Mouse (Mus musculus) neural tube, embryonic 12.5 days (tissue): ENCODE results near the gene Chpf. TPM values are rescaled to one million over a fixed set of nuclear protein-coding genes. Genes with fewer than 3 reads are reported as not detected.
A peak's percentile ranks its signal among the peaks of the same experiment; 100 is the strongest.

ENCODE experiments used
- ATAC-seq: fragments of 200-750 bp; cut with Nextera tagmentation; 2 replicates; pipeline ENCODE4 v1.8.0; 2017; ENCODE audit warnings: low read depth, mild to moderate bottlenecking, moderate TSS enrichment, moderate library complexity; ENCODE audit not compliant: low FRiP score
- H3K27ac ChIP-seq: fragments of 300-500 bp; sonication (generic); 2 replicates; pipeline ENCODE4 v1.5.1; 2016
- H3K27me3 ChIP-seq: fragments of 300-500 bp; sonication (generic); replicated peaks from 2 replicates; pipeline ENCODE4 v1.6.1; 2016; ENCODE audit warnings: mild to moderate bottlenecking
- H3K36me3 ChIP-seq: fragments of 300-500 bp; sonication (generic); 2 replicates; pipeline ENCODE4 v1.6.1; 2016; ENCODE audit warnings: mild to moderate bottlenecking
- H3K4me1 ChIP-seq: fragments of 300-500 bp; sonication (generic); 2 replicates; pipeline ENCODE4 v1.6.1; 2016
- H3K4me2 ChIP-seq: fragments of 300-500 bp; sonication (generic); replicated peaks from 2 replicates; pipeline ENCODE4 v1.6.1; 2016; ENCODE audit warnings: mild to moderate bottlenecking
- H3K4me3 ChIP-seq: fragments of 300-500 bp; sonication (generic); 2 replicates; pipeline ENCODE4 v1.5.1; 2016
- H3K9ac ChIP-seq: fragments of 300-500 bp; sonication (generic); 2 replicates; pipeline ENCODE4 v1.6.1; 2016; ENCODE audit warnings: mild to moderate bottlenecking
- H3K9me3 ChIP-seq: fragments of 300-500 bp; sonication (generic); 2 replicates; pipeline ENCODE4 v1.6.1; 2016; ENCODE audit warnings: mild to moderate bottlenecking
- WGBS: fragments of 180-500 bp; shearing (Covaris S2); methylation state at CpG from one replicate; pipeline ENCODE4 v1.1.7; 2016; 5-methylcytosine and 5-hydroxymethylcytosine counted together
- polyA plus RNA-seq: library from polyadenylated mRNA; unstranded; fragments of >200 nt; fragmentation: Nextera tagmentation; extraction: Ambion mirVana; gene quantifications from 2 replicates; pipeline ENCODE4 v1.2.1, GENCODE M21; 2016

The Chpf gene
- polyA plus RNA-seq, 1 experiment from 2014 or later: 43.6 TPM

DNA sequence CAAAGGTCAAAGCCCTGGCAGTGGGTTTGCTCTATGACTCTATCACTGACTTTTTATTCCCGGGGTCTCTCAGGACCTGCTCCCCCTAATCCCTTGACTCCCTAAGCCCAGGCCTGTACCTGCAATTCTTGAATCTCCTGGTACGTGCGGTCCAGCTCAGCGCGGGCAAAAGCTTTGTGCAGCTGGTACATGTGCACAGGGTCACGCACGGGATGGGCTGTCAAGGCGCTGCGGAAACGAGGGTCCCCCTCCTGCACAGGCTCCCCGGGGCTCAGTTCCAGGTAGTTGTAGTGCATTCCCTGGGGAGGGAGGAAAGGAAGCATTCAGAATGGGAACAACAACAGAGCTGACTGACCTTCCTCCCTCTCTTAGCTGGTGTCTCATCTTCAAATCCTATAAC lies 2.7 kb downstream of the Chpf start:
- no peak overlapping the region for H3K9ac ChIP-seq
- 97% methylated on average over 11 of the region's 11 CpGs for WGBS
- H3K27me3 ChIP-seq: no peaks in the 10 kb centered on the region; the same call in 1 of the 2 replicates
- no peak for ATAC-seq
- H3K4me2 ChIP-seq: no peak overlapping the region
- H3K36me3 ChIP-seq: peaks cover 50% of the 10 kb centered on the region
- peaks cover 36% of the 10 kb centered on the region for H3K4me1 ChIP-seq
- no peak overlapping the region for H3K27ac ChIP-seq
- no peak overlapping the region for H3K4me3 ChIP-seq
- H3K9me3 ChIP-seq: no peaks in the 10 kb centered on the region

DNA sequence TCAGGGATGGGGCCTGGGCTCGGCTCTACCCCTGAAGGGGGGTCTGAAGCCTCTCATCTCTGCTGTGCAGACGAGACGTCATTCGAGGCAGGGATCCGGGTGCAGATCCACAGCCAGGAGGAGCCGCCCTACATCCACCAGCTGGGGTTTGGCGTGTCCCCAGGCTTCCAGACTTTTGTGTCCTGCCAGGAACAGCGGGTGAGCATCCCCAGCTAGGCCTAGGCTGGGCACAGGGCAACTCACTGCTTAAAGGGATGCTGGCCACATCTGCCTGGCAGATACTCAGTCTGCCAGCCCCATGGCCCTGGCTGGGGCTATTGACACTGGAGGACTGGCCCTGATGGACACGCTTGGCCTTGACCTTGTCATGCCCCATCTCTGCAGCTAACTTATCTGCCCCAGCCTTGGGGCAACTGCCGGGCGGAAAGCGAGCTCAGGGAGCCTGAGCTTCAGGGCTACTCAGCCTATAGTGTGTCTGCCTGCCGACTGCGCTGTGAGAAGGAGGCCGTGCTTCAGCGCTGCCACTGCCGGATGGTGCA lies 9.8 kb downstream of the Chpf start:
- no peak overlapping the region for H3K27ac ChIP-seq
- no peak overlapping the region for H3K9ac ChIP-seq
- peaks cover 9% of the 10 kb centered on the region for H3K4me1 ChIP-seq
- H3K9me3 ChIP-seq: no peaks in the 10 kb centered on the region
- H3K36me3 ChIP-seq: peaks cover 26% of the 10 kb centered on the region
- WGBS: 79% methylated on average over 17 of the region's 17 CpGs
- H3K27me3 ChIP-seq: 0 out of 2 replicates have a peak, but pooled peaks cover 10% of the 10 kb centered on the region
- H3K4me2 ChIP-seq: no peak overlapping the region
- no peak for ATAC-seq
- H3K4me3 ChIP-seq: no peak overlapping the region

- 8% methylated on average over 14 of the region's 14 CpGs for WGBS
- Histone ChIP-seq H3K27ac (no peak overlapping the region), H3K4me2 (no peak overlapping the region)
Observed at GRCm38 (mm10) chr1:75467215-75467927, 11.7 kb downstream of the Chpf start.

GRCm38 (mm10) chr1:75463652-75464204 lies 15.4 kb downstream of the Chpf start:
- no peak overlapping the region for H3K27ac ChIP-seq
- no peaks in the 10 kb centered on the region for H3K9me3 ChIP-seq
- peaks cover 32% of the 10 kb centered on the region for H3K4me1 ChIP-seq
- H3K9ac ChIP-seq: 0 out of 2 replicates have a peak overlapping the region, but pooled peaks have one; percentile 14
- 84% methylated on average over 5 of the region's 5 CpGs for WGBS
- H3K36me3 ChIP-seq: no peaks in the 10 kb centered on the region
- no peak for ATAC-seq
- H3K27me3 ChIP-seq: 0 out of 2 replicates have a peak, but pooled peaks cover 3% of the 10 kb centered on the region
- H3K4me3 ChIP-seq: no peak overlapping the region
- H3K4me2 ChIP-seq: no peak overlapping the region

More at GRCm38 (mm10) chr1:75467215-75467927, 11.7 kb downstream of the Chpf start:
- H3K36me3 ChIP-seq: peaks cover 6% of the 10 kb centered on the region; the same call in 1 of the 2 replicates
- H3K4me1 ChIP-seq: peaks cover 22% of the 10 kb centered on the region
- ATAC-seq: peak; percentile 57
- 0 out of 2 replicates have a peak, but pooled peaks cover 10% of the 10 kb centered on the region for H3K27me3 ChIP-seq
- no peak overlapping the region for H3K4me3 ChIP-seq
- no peak overlapping the region for H3K9ac ChIP-seq
- H3K9me3 ChIP-seq: no peaks in the 10 kb centered on the region

- no peak for ATAC-seq
- WGBS: 11% methylated on average over 1 of the region's 1 CpGs
- no peak overlapping the region for H3K4me3 ChIP-seq
- peaks cover 42% of the 10 kb centered on the region for H3K4me1 ChIP-seq
- H3K4me2 ChIP-seq: no peak overlapping the region
- no peaks in the 10 kb centered on the region for H3K36me3 ChIP-seq
- H3K9me3 ChIP-seq: no peaks in the 10 kb centered on the region
- 0 out of 2 replicates have a peak, but pooled peaks cover 3% of the 10 kb centered on the region for H3K27me3 ChIP-seq
- H3K9ac ChIP-seq: no peak overlapping the region
- no peak overlapping the region for H3K27ac ChIP-seq
Observed at GRCm38 (mm10) chr1:75462636-75463035, 16.5 kb downstream of the Chpf start.

DNA sequence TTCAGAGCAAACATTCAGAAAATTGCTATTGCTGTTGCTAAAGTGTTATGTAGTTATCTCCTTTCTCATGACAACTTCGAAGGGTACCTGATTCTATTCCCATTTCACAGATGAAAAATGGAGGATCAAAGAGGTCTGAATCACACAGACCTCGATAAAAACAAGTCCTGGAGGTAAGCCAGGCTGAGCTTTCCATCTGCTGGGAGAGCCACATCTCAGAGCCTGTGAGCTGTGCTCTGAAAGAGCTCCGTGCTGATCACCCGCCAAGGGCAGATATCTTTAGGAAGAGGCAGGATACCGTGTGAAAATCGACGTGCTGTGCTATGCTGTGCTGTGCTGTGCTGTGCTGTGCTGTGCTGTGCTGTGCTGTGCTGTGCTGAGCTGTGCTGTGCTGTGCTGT lies 18.8 kb downstream of the Chpf start:
- Histone ChIP-seq H3K27me3 (0 out of 2 replicates have a peak, but pooled peaks cover 3% of the 10 kb centered on the region), H3K27ac (no peak overlapping the region), H3K4me2 (no peak overlapping the region), H3K9me3 (no peaks in the 10 kb centered on the region), H3K36me3 (no peaks in the 10 kb centered on the region), H3K4me1 (peaks cover 64% of the 10 kb centered on the region), H3K4me3 (no peak overlapping the region), H3K9ac (no peak overlapping the region)
- no peak for ATAC-seq
- 87% methylated on average over 7 of the region's 7 CpGs for WGBS

- Histone ChIP-seq H3K9me3 (no peaks in the 10 kb centered on the region), H3K36me3 (no peaks in the 10 kb centered on the region), H3K9ac (peak overlapping the region; percentile 49), H3K4me1 (peaks cover 64% of the 10 kb centered on the region), H3K27me3 (peaks cover 8% of the 10 kb centered on the region; the same call in 1 of the 2 replicates), H3K4me2 (peak overlapping the region; percentile 63), H3K27ac (peak overlapping the region; percentile 79), H3K4me3 (peak overlapping the region; percentile 19)
- 19% methylated on average over 23 of the region's 23 CpGs for WGBS
- no peak for ATAC-seq
Observed at GRCm38 (mm10) chr1:75458789-75459684, 20.1 kb downstream of the Chpf start.

DNA sequence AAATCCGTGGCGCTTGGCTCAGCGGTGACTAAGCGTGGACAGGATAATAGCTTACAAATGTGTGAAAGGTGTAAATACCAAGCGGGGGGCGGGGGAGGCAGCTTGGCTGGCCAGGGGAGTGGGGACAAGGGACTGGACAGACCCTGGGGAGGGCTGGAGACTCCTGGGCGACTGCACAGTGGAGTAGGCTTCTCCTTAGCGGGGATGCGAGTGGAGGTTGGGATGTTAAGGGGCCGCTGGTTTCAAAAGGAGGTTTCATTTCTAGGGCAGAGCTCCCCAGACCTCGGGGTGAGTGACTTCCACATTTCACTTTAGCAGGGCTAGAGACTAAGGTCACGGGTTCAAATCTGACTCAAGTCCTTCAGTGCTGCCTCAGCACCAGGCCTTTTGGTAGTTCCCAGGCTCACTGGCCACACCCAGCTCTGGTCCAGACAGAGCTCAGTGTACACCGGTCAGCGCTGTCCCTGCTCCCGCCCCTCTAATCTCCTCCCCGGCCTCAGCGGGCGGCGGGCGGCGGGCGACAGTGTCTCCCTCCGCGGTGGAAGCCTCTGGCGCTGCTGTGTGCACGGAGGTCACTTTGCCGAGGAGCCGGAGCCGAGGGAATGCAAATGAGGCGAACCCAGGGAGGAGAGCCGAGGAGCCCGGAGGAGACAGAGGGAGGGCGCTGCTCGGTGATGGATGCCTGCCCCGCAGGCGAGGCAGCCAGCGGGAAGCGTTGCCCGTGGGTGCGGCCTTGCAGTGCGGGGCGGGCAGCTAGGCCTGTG lies 20.9 kb downstream of the Chpf start:
- Histone ChIP-seq H3K9me3 (no peaks in the 10 kb centered on the region), H3K36me3 (no peaks in the 10 kb centered on the region), H3K4me3 (peak overlapping the region; percentile 19), H3K9ac (peak overlapping the region; percentile 49), H3K27me3 (peaks cover 8% of the 10 kb centered on the region), H3K4me1 (peaks cover 64% of the 10 kb centered on the region), H3K4me2 (peak overlapping the region; percentile 63), H3K27ac (peak overlapping the region; percentile 79)
- ATAC-seq: peak; percentile 39
- 1% methylated on average over 42 of the region's 42 CpGs for WGBS

DNA sequence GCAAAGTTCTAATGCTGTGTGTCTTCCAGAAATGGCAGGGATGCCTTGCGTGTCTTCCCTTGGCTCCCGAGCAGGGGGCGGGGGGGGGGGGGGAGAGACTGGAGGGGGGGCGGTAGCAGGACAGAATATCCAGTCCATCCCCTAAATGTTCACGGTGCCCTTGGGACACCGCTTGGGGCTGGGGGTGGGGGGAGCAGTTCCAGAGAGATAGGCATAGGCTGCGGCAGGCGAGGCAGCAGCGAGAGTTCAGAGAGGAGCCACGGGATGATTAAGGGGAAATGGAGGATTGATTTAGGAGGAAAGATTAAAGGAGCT lies 21.4 kb downstream of the Chpf start:
- Histone ChIP-seq H3K4me1 (peaks cover 67% of the 10 kb centered on the region), H3K27me3 (peaks cover 9% of the 10 kb centered on the region)
- ATAC-seq: peak; percentile 26

DNA sequence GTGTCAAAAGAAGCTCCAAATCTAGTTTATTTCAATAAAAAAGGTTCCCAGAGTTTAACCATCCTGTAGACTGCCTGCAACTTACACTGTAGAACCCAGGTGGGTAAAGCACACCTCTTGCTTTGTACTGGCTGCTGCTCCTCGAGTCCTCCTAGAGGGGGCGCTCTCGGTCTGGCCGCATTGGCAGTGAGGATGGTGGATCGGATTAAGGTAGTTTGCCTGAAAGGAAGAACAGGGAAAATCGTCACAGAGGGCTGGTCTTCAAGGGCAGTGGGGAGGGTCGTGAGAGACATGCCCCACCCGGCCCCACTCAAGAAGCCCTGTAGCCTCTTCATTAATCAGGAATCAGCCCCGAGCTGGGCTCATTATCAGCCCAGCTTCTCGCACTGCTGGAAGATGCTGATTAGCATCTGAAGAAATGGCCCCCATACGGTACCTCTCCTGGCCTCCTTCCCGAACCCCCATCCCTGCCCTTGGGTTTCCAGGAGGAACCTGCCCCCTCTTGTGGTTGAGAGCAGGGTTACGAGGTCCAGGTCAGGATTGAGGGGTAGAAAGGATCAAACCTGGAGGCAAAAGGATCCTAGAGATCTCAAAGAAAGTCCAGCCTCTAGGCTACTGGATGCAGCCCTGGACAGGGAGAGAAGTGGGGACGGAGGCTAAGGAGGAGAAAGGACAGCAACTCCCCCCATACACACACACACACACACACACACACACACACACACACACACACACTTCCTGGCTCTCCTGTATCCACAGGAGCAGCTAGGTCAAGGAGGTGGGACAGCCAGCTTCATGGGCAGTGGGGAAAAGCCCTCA lies 22.2 kb downstream of the Chpf start:
- H3K36me3 ChIP-seq: no peaks in the 10 kb centered on the region
- H3K27ac ChIP-seq: peak overlapping the region; percentile 79; the same call in 1 of the 2 replicates
- no peaks in the 10 kb centered on the region for H3K9me3 ChIP-seq
- H3K27me3 ChIP-seq: peaks cover 15% of the 10 kb centered on the region
- H3K4me1 ChIP-seq: peaks cover 69% of the 10 kb centered on the region
- no peak overlapping the region for H3K4me3 ChIP-seq
- peak overlapping the region; percentile 63 for H3K4me2 ChIP-seq
- ATAC-seq: no peak
- WGBS: 7% methylated on average over 14 of the region's 14 CpGs
- H3K9ac ChIP-seq: peak overlapping the region; percentile 29; the same call in 1 of the 2 replicates

More for the DNA sequence above, 21.4 kb downstream of the Chpf start:
- 1% methylated on average over 6 of the region's 10 CpGs for WGBS
- Histone ChIP-seq H3K36me3 (no peaks in the 10 kb centered on the region), H3K4me3 (no peak overlapping the region), H3K4me2 (peak overlapping the region; percentile 63), H3K27ac (peak overlapping the region; percentile 79), H3K9me3 (no peaks in the 10 kb centered on the region), H3K9ac (0 out of 2 replicates have a peak overlapping the region, but pooled peaks have one; percentile 13)
